9 mouse cellular contexts compared by ENCODE assay signal in genomic region chr8:104591856-104592255, GRCm38 (mm10). TPM values are rescaled to one million over a fixed set of nuclear protein-coding genes. Genes with fewer than 3 reads are reported as not detected.
A peak's percentile ranks its signal among the peaks of the same experiment; 100 is the strongest.
DNase-seq lines count a peak whose midpoint lies in the region; ATAC-seq and TF ChIP-seq lines count a peak whose summit lies in the region.
"Had no signal": no experiment of that assay in that cellular context is flagged by ENCODE, and none has a peak within 500 bp of the region (broad histone marks: within the 10 kb centered on the region; RNA-seq: fewer than 3 reads in every experiment).

No protein-coding gene starts in this region.

- peaks cover 11% of the 10 kb centered on the region; the same call in 1 of the 2 replicates for H3K36me3 ChIP-seq in heart, embryonic 16.5 days (ENCODE audit: control insufficient read depth, insufficient read depth)
- peaks cover 15% of the 10 kb centered on the region for H3K36me3 ChIP-seq in hindbrain, embryonic 15.5 days
- peaks cover 32% of the 10 kb centered on the region for H3K36me3 ChIP-seq in midbrain, embryonic 13.5 days

- H3K27me3 ChIP-seq in heart, embryonic 16.5 days (ENCODE audit: control insufficient read depth, insufficient read depth, low read length) = no peaks in the 10 kb centered on the region
- no peaks in the 10 kb centered on the region for H3K27me3 ChIP-seq in hindbrain, embryonic 15.5 days
- H3K27me3 ChIP-seq in midbrain, embryonic 13.5 days = no peaks in the 10 kb centered on the region

- H3K27ac ChIP-seq in heart, embryonic 16.5 days (ENCODE audit: low read length) = peak overlapping the region; percentile 63
- peak overlapping the region; percentile 90 for H3K27ac ChIP-seq in bone marrow macrophage, adult 2 months (ENCODE audit: insufficient read depth, low read depth, low read length)
- H3K27ac ChIP-seq in hindbrain, embryonic 15.5 days (replicated peaks) = peak overlapping the region; percentile 90
- no peak overlapping the region for H3K27ac ChIP-seq in midbrain, embryonic 13.5 days

- TF ChIP-seq CTCF in bone marrow macrophage, adult 2 months (IDR thresholded peaks at IDR 0.05; ENCODE audit: low read depth, low read length) = no peak

- no peak for TF ChIP-seq POLR2A in bone marrow macrophage, adult 2 months (IDR thresholded peaks at IDR 0.05; ENCODE audit: borderline replicate concordance, low read depth, low read length)

- H3K4me3 ChIP-seq in heart, embryonic 16.5 days (ENCODE audit: low read length) = peak overlapping the region; percentile 67
- H3K4me3 ChIP-seq in bone marrow macrophage, adult 2 months (ENCODE audit: insufficient read depth, low read length) = peak overlapping the region; percentile 95
- peak overlapping the region; percentile 72 for H3K4me3 ChIP-seq in hindbrain, embryonic 15.5 days
- H3K4me3 ChIP-seq in midbrain, embryonic 13.5 days (replicated peaks) = peak overlapping the region; percentile 72

- DNase-seq in heart, postnatal 10 days = no peak
- DNase-seq in urinary bladder, postnatal 25 days (ENCODE audit: low spot score) = no peak
- no peak for DNase-seq in cerebellum, adult 9-11 months
- no peak for DNase-seq in cerebellum, adult 11 months

- H3K9me3 ChIP-seq in heart, embryonic 16.5 days (replicated peaks; ENCODE audit: control insufficient read depth, low read length) = no peaks in the 10 kb centered on the region
- H3K9me3 ChIP-seq in hindbrain, embryonic 15.5 days = no peaks in the 10 kb centered on the region
- no peaks in the 10 kb centered on the region for H3K9me3 ChIP-seq in midbrain, embryonic 13.5 days

- H3K4me1 ChIP-seq in heart, embryonic 16.5 days (ENCODE audit: control insufficient read depth, insufficient read depth, low read length) = peaks cover 10% of the 10 kb centered on the region
- H3K4me1 ChIP-seq in bone marrow macrophage, adult 2 months (ENCODE audit: control insufficient read depth, insufficient read depth, low read length) = peaks cover 20% of the 10 kb centered on the region
- peaks cover 16% of the 10 kb centered on the region for H3K4me1 ChIP-seq in hindbrain, embryonic 15.5 days (replicated peaks)
- H3K4me1 ChIP-seq in midbrain, embryonic 13.5 days (replicated peaks) = peaks cover 12% of the 10 kb centered on the region

- peak overlapping the region; percentile 71 for H3K9ac ChIP-seq in heart, embryonic 16.5 days (ENCODE audit: low read length)
- H3K9ac ChIP-seq in hindbrain, embryonic 15.5 days = peak overlapping the region; percentile 66
- peak overlapping the region; percentile 81 for H3K9ac ChIP-seq in midbrain, embryonic 13.5 days (replicated peaks)

- 3% methylated on average over 9 of the region's 9 CpGs for WGBS in heart, embryonic 16.5 days
- WGBS in hindbrain, embryonic 15.5 days = 4% methylated on average over 9 of the region's 9 CpGs
- 3% methylated on average over 9 of the region's 9 CpGs for WGBS in midbrain, embryonic 13.5 days

- no peak for ATAC-seq in heart, embryonic 16.5 days (replicated peaks; ENCODE audit: extremely low read depth, insufficient read depth, low FRiP score)
- no peak for ATAC-seq in hindbrain, embryonic 15.5 days (ENCODE audit: low FRiP score, low read depth)
- no peak; the same call in 1 of the 2 replicates for ATAC-seq in midbrain, embryonic 13.5 days

- H3K4me2 ChIP-seq in heart, embryonic 16.5 days (ENCODE audit: low read depth, low read length) = peak overlapping the region; percentile 76
- H3K4me2 ChIP-seq in hindbrain, embryonic 15.5 days = peak overlapping the region; percentile 62
- H3K4me2 ChIP-seq in midbrain, embryonic 13.5 days (replicated peaks) = peak overlapping the region; percentile 80

- intact Hi-C loops in heart, postnatal 10 days (cut with DNase I) = no loop called here

RNA-seq across cellular contexts. Expression of gene Pdp2, which starts 0.6 kb away (rescaled TPM):
- polyA plus RNA-seq in heart, embryonic 16.5 days (2015; fragmentation: Nextera tagmentation; extraction: Ambion mirVana) = 6.2 and 6.7 TPM in 2 replicates
- 10 to 100 TPM in 1 of 2 experiments, 1 to 10 TPM in 1; 7.2 to 10.6 TPM for total RNA-seq in heart, postnatal 10 days (2021)
- polyA plus RNA-seq in bone marrow macrophage, adult 2 months (2012; ENCODE audit: insufficient read depth, insufficient read length, missing spikeins) = 8.0 and 9.1 TPM in 2 replicates
- 17.9 and 20.6 TPM in 2 replicates for polyA plus RNA-seq in hindbrain, embryonic 15.5 days (2015; fragmentation: Nextera tagmentation; extraction: Ambion mirVana)
- polyA plus RNA-seq in midbrain, embryonic 13.5 days (2015; fragmentation: Nextera tagmentation; extraction: Ambion mirVana) = 17.4 and 19.8 TPM in 2 replicates

RNA-seq across cellular contexts. Expression of gene Cdh16, which starts 32.3 kb away (rescaled TPM):
- 20.1 and 25.9 TPM in 2 replicates for polyA plus RNA-seq in heart, embryonic 16.5 days (2015; fragmentation: Nextera tagmentation; extraction: Ambion mirVana)
- 1 to 10 TPM; 3.2 to 3.6 TPM for total RNA-seq in heart, postnatal 10 days (2021)
- polyA plus RNA-seq in bone marrow macrophage, adult 2 months (2012; ENCODE audit: insufficient read depth, insufficient read length, missing spikeins) = not detected in 2 replicates
- not detected in 2 replicates for polyA plus RNA-seq in hindbrain, embryonic 15.5 days (2015; fragmentation: Nextera tagmentation; extraction: Ambion mirVana)
- polyA plus RNA-seq in midbrain, embryonic 13.5 days (2015; fragmentation: Nextera tagmentation; extraction: Ambion mirVana) = not detected in 2 replicates
- polyA plus RNA-seq: inflammation-experienced regulatory T-cells, adult 6 months had no signal

RNA-seq across cellular contexts. Expression of gene Rrad, which starts 39.3 kb away (rescaled TPM):
- 289 and 293 TPM in 2 replicates for polyA plus RNA-seq in heart, embryonic 16.5 days (2015; fragmentation: Nextera tagmentation; extraction: Ambion mirVana)
- total RNA-seq in heart, postnatal 10 days (2021) = 100 to 1,000 TPM; 221 to 337 TPM
- 22.5 and 23.8 TPM in 2 replicates for polyA plus RNA-seq in bone marrow macrophage, adult 2 months (2012; ENCODE audit: insufficient read depth, insufficient read length, missing spikeins)
- 3.0 and 3.9 TPM in 2 replicates for polyA plus RNA-seq in hindbrain, embryonic 15.5 days (2015; fragmentation: Nextera tagmentation; extraction: Ambion mirVana)
- 2.8 and 3.3 TPM in 2 replicates for polyA plus RNA-seq in midbrain, embryonic 13.5 days (2015; fragmentation: Nextera tagmentation; extraction: Ambion mirVana)

RNA-seq across cellular contexts. Expression of gene Ciao2b, which starts 49.9 kb away (rescaled TPM):
- 171 and 196 TPM in 2 replicates for polyA plus RNA-seq in heart, embryonic 16.5 days (2015; fragmentation: Nextera tagmentation; extraction: Ambion mirVana)
- 10 to 100 TPM; 65.1 to 71.7 TPM for total RNA-seq in heart, postnatal 10 days (2021)
- polyA plus RNA-seq in bone marrow macrophage, adult 2 months (2012; ENCODE audit: insufficient read depth, insufficient read length, missing spikeins) = 48.9 and 50.7 TPM in 2 replicates
- 125 and 131 TPM in 2 replicates for polyA plus RNA-seq in hindbrain, embryonic 15.5 days (2015; fragmentation: Nextera tagmentation; extraction: Ambion mirVana)
- 137 and 141 TPM in 2 replicates for polyA plus RNA-seq in midbrain, embryonic 13.5 days (2015; fragmentation: Nextera tagmentation; extraction: Ambion mirVana)

RNA-seq across cellular contexts. Expression of gene Car7, which starts 57.4 kb away (rescaled TPM):
- 2.4 and 3.0 TPM in 2 replicates for polyA plus RNA-seq in heart, embryonic 16.5 days (2015; fragmentation: Nextera tagmentation; extraction: Ambion mirVana)
- total RNA-seq in heart, postnatal 10 days (2021) = 1 to 10 TPM; 3.9 to 4.2 TPM
- 0.72 and 1.7 TPM in 2 replicates for polyA plus RNA-seq in bone marrow macrophage, adult 2 months (2012; ENCODE audit: insufficient read depth, insufficient read length, missing spikeins)
- 2.7 and 4.0 TPM in 2 replicates for polyA plus RNA-seq in hindbrain, embryonic 15.5 days (2015; fragmentation: Nextera tagmentation; extraction: Ambion mirVana)
- 1.7 and 2.2 TPM in 2 replicates for polyA plus RNA-seq in midbrain, embryonic 13.5 days (2015; fragmentation: Nextera tagmentation; extraction: Ambion mirVana)

Comparison
In these comparisons a context has a peak if more than half of its experiments do, and no peak if none do; other contexts are left out.
1. RNA of gene Cdh16, which starts 32.3 kb away (polyA plus RNA-seq): 20.1 to 25.9 TPM in heart, embryonic 16.5 days; not detected in bone marrow macrophage, adult 2 months, not detected in hindbrain, embryonic 15.5 days and not detected in midbrain, embryonic 13.5 days; every median in the first group is over 10 times any median in the second.
2. RNA of gene Rrad, which starts 39.3 kb away (polyA plus RNA-seq): 289 to 293 TPM in heart, embryonic 16.5 days; 22.5 to 23.8 TPM in bone marrow macrophage, adult 2 months, 2.8 to 3.3 TPM in midbrain, embryonic 13.5 days and 3.0 to 3.9 TPM in hindbrain, embryonic 15.5 days; every median in the first group is over 10 times any median in the second.
3. Peak in every context shown above with its lines, with median percentiles within 50 percentile points of each other: H3K4me2 ChIP-seq, H3K4me3 ChIP-seq and H3K9ac ChIP-seq.